Mouse (Mus musculus) MEL (cell line): ENCODE data around the gene Haus7. TPM values are rescaled to one million over a fixed set of nuclear protein-coding genes. Genes with fewer than 3 reads are reported as not detected.

Experiments used
- DNase-seq: peaks from one replicate; pipeline ENCODE4 v3.0.0; 2011; ENCODE audit warnings: low read depth, low spot score
- H3K27ac ChIP-seq: 2 replicates; pipeline ENCODE4 v1.5.1; 2012; ENCODE audit warnings: low read depth, mild to moderate bottlenecking, control low read depth, low read length, moderate library complexity; ENCODE audit not compliant: control insufficient read depth
- H3K27me3 ChIP-seq, 2 experiments: fragments of 150-350 bp in 1 of 2; sonication (generic) in 1 of 2; 2 replicates each; pipeline ENCODE4 v1.6.1; 2012; ENCODE audit warnings: low read length in 2 of 2, mild to moderate bottlenecking in 2 of 2, improper control_type of control experiment in 1 of 2, moderate library complexity in 1 of 2; ENCODE audit not compliant: insufficient read depth in 2 of 2, control insufficient read depth in 1 of 2
- H3K36me3 ChIP-seq, 2 experiments: 2 replicates each; pipeline ENCODE4 v1.6.1; 2012 to 2014; ENCODE audit warnings: low read length in 2 of 2, improper control_type of control experiment in 1 of 2, inconsistent platforms in 1 of 2, mild to moderate bottlenecking in 1 of 2; ENCODE audit not compliant: insufficient read depth in 2 of 2, control insufficient read depth in 1 of 2
- H3K4me1 ChIP-seq, 2 experiments: fragments of 150-350 bp in 1 of 2; sonication (generic) in 1 of 2; 2 replicates each; pipeline ENCODE4 v1.6.1; 2012; ENCODE audit warnings: low read length in 2 of 2, improper control_type of control experiment in 1 of 2, mild to moderate bottlenecking in 1 of 2; ENCODE audit not compliant: insufficient read depth in 2 of 2, control insufficient read depth in 1 of 2
- H3K4me3 ChIP-seq, 2 experiments: fragments of 150-350 bp in 1 of 2; sonication (generic) in 1 of 2; 2 replicates each; pipeline ENCODE4 v1.5.1; 2012; ENCODE audit warnings: low read depth in 2 of 2, low read length in 2 of 2, mild to moderate bottlenecking in 2 of 2, moderate library complexity in 2 of 2, control low read depth in 1 of 2, improper control_type of control experiment in 1 of 2; ENCODE audit not compliant: control insufficient read depth in 1 of 2, insufficient read depth in 1 of 2
- H3K79me2 ChIP-seq: 2 replicates; pipeline ENCODE4 v1.6.1; 2012; ENCODE audit warnings: mild to moderate bottlenecking, low read length, moderate library complexity; ENCODE audit not compliant: control insufficient read depth, poor library complexity, insufficient read depth
- H3K9ac ChIP-seq: 2 replicates; pipeline ENCODE4 v1.6.1; 2012; ENCODE audit warnings: low read depth, mild to moderate bottlenecking, control low read depth, low read length, moderate library complexity; ENCODE audit not compliant: control insufficient read depth, poor library complexity, severe bottlenecking
- H3K9me3 ChIP-seq: fragments of 150-350 bp; sonication (generic); replicated peaks from 2 replicates; pipeline ENCODE4 v1.6.1; 2012; ENCODE audit warnings: mild to moderate bottlenecking, low read length, improper control_type of control experiment, moderate library complexity; ENCODE audit not compliant: insufficient read depth
- CHD1 ChIP-seq: IDR thresholded peaks from 2 replicates; pipeline ENCODE4 v1.6.1; 2012; ENCODE audit warnings: low read depth, mild to moderate bottlenecking, inconsistent platforms, low read length, improper control_type of control experiment
- CHD2 ChIP-seq: IDR thresholded peaks from 2 replicates; pipeline ENCODE4 v1.6.1; 2011; ENCODE audit warnings: low read length, improper control_type of control experiment
- CTCF ChIP-seq, 3 experiments: IDR thresholded peaks in 2 of 3; conservative IDR thresholded peaks in 1 of 3; 2 replicates each; pipeline ENCODE4 v1.5.1; 2011 to 2012; ENCODE audit warnings: low read length in 3 of 3, low read depth in 2 of 3, mild to moderate bottlenecking in 2 of 3, improper control_type of control experiment in 1 of 3, inconsistent platforms in 1 of 3, mixed read lengths in 1 of 3, moderate library complexity in 1 of 3; ENCODE audit not compliant: control insufficient read depth in 1 of 3, insufficient read depth in 1 of 3, poor library complexity in 1 of 3, severe bottlenecking in 1 of 3
- E2F4 ChIP-seq: IDR thresholded peaks from 2 replicates; pipeline ENCODE4 v1.6.1; 2011; ENCODE audit warnings: low read depth, low read length, improper control_type of control experiment, borderline replicate concordance
- EP300 ChIP-seq, 2 experiments: IDR thresholded peaks; 2 replicates each; pipeline ENCODE4 v1.6.1; 2011; ENCODE audit warnings: improper control_type of control experiment in 2 of 2, low read length in 2 of 2, low read depth in 1 of 2, mild to moderate bottlenecking in 1 of 2
- GABPA ChIP-seq: IDR thresholded peaks from 2 replicates; pipeline ENCODE4 v1.6.1; 2012; ENCODE audit warnings: low read depth, mild to moderate bottlenecking, inconsistent platforms, low read length, improper control_type of control experiment, moderate library complexity
- GATA1 ChIP-seq: IDR thresholded peaks from 2 replicates; pipeline ENCODE4 v1.6.1; 2011; ENCODE audit warnings: low read depth, low read length, improper control_type of control experiment
- KAT2A ChIP-seq: conservative IDR thresholded peaks from 2 replicates; pipeline ENCODE4 v1.6.1; 2012; ENCODE audit warnings: low read depth, low read length, improper control_type of control experiment, inconsistent platforms
- MAX ChIP-seq: IDR thresholded peaks from 2 replicates; pipeline ENCODE4 v1.6.1; 2011; ENCODE audit warnings: low read length, improper control_type of control experiment
- MEF2A ChIP-seq: IDR thresholded peaks from 2 replicates; pipeline ENCODE4 v1.6.1; 2014; ENCODE audit warnings: low read depth, mild to moderate bottlenecking, inconsistent platforms, low read length, improper control_type of control experiment; ENCODE audit not compliant: poor library complexity, insufficient replicate concordance, severe bottlenecking; ENCODE audit errors: extremely low read depth
- MXI1 ChIP-seq: IDR thresholded peaks from 2 replicates; pipeline ENCODE4 v1.6.1; 2011; ENCODE audit warnings: mild to moderate bottlenecking, low read depth, low read length, improper control_type of control experiment
- MYB ChIP-seq: IDR thresholded peaks from 2 replicates; pipeline ENCODE4 v1.6.1; 2011; ENCODE audit warnings: mild to moderate bottlenecking, low read depth, low read length, improper control_type of control experiment
- MYC ChIP-seq: IDR thresholded peaks from 2 replicates; pipeline ENCODE4 v1.6.1; 2011; ENCODE audit warnings: low read depth, mild to moderate bottlenecking, low read length, improper control_type of control experiment, moderate library complexity
- NELFE ChIP-seq: IDR thresholded peaks from 2 replicates; pipeline ENCODE4 v1.6.1; 2011; ENCODE audit warnings: low read depth, low read length, improper control_type of control experiment
- POLR2A ChIP-seq, 2 experiments: IDR thresholded peaks; 2 replicates each; pipeline ENCODE4 v1.6.1; 2011 to 2012; ENCODE audit warnings: low read length in 2 of 2, mild to moderate bottlenecking in 2 of 2, control low read depth in 1 of 2, improper control_type of control experiment in 1 of 2, low read depth in 1 of 2, moderate library complexity in 1 of 2; ENCODE audit not compliant: control insufficient read depth in 1 of 2, insufficient read depth in 1 of 2, poor library complexity in 1 of 2
- POLR2AphosphoS2 ChIP-seq: IDR thresholded peaks from 2 replicates; pipeline ENCODE4 v1.6.1; 2011; ENCODE audit warnings: low read length, improper control_type of control experiment
- RAD21 ChIP-seq: IDR thresholded peaks from 2 replicates; pipeline ENCODE4 v1.6.1; 2011; ENCODE audit warnings: mild to moderate bottlenecking, low read depth, low read length, improper control_type of control experiment
- SIN3A ChIP-seq: IDR thresholded peaks from 2 replicates; pipeline ENCODE4 v1.6.1; 2012; ENCODE audit warnings: low read length, improper control_type of control experiment, inconsistent platforms
- SMC3 ChIP-seq: IDR thresholded peaks from 2 replicates; pipeline ENCODE4 v1.6.1; 2011; ENCODE audit warnings: low read depth, low read length, improper control_type of control experiment
- TAL1 ChIP-seq: IDR thresholded peaks from 2 replicates; pipeline ENCODE4 v1.6.1; 2012; ENCODE audit warnings: mild to moderate bottlenecking, inconsistent platforms, low read length, moderate library complexity, mixed read lengths
- ZC3H11A ChIP-seq: IDR thresholded peaks from 2 replicates; pipeline ENCODE4 v1.6.1; 2012; ENCODE audit warnings: low read depth, mild to moderate bottlenecking, inconsistent platforms, low read length, improper control_type of control experiment
- ZKSCAN1 ChIP-seq: IDR thresholded peaks from 2 replicates; pipeline ENCODE4 v1.6.1; 2012; ENCODE audit warnings: low read depth, mild to moderate bottlenecking, inconsistent platforms, low read length, improper control_type of control experiment, moderate library complexity
- polyA plus RNA-seq, 2 experiments: library from polyadenylated mRNA; stranded (reverse) in 1 of 2; unstranded in 1 of 2; fragments of >175 nt in 1 of 2; fragments of >200 nt in 1 of 2; gene quantifications; 2 replicates each; pipeline versions ENCODE4 v1.2.1 to v1.2.4; 2012; ENCODE audit warnings: low replicate concordance in 2 of 2, low read depth in 1 of 2; ENCODE audit not compliant: insufficient read length in 2 of 2, insufficient read depth in 1 of 2, missing spikeins in 1 of 2
- total RNA-seq: library from RNA; depleted of rRNA; stranded (reverse); fragments of 300-350 nt; gene quantifications from 2 replicates; pipeline ENCODE4 v1.2.3, GENCODE M21; 2012

The Haus7 gene
- total and polyA plus RNA-seq, 3 experiments = 24.0 to 27.9 TPM; not detected in 1

GRCm38 (mm10) chrX:73410880-73411517 lies 47.8 kb downstream of the Haus7 start, which contains the start of gene Zfp92:
Zfp92 (plus strand) TSS chrX:73411096.
- TF ChIP-seq E2F4 (no peak), NELFE (no peak), POLR2A (IDR thresholded peaks at IDR 0.05; ENCODE audit: control insufficient read depth in 1 of 2, insufficient read depth in 1 of 2, low read depth in 1 of 2, low read length in 2 of 2, poor library complexity in 1 of 2) (no peak), GATA1 (no peak), MEF2A (no peak), ZC3H11A (no peak), SIN3A (no peak)
- Histone ChIP-seq H3K79me2 (no peaks in the 10 kb centered on the region), H3K36me3 (no peaks in the 10 kb centered on the region), H3K9me3 (no peaks in the 10 kb centered on the region), H3K27ac (no peak within 1 kb of the TSS), H3K27me3 (no peaks in the 10 kb centered on the region; a peak in 1 of 4 replicates), H3K4me3 (no peak within 1 kb of the TSS), H3K4me1 (no peaks in the 10 kb centered on the region), H3K9ac (no peak within 1 kb of the TSS)
- no peak for DNase-seq

- H3K4me3 ChIP-seq = no peak overlapping the region
- H3K27me3 ChIP-seq = no peaks in the 10 kb centered on the region; a peak in 2 of 4 replicates
- no peak for DNase-seq
- no peaks in the 10 kb centered on the region for H3K9me3 ChIP-seq
- no peak overlapping the region for H3K27ac ChIP-seq
- H3K4me1 ChIP-seq = no peaks in the 10 kb centered on the region
- H3K79me2 ChIP-seq = no peaks in the 10 kb centered on the region
- H3K36me3 ChIP-seq = no peaks in the 10 kb centered on the region
- H3K9ac ChIP-seq = no peak overlapping the region
- TF ChIP-seq KAT2A (no peak), POLR2AphosphoS2 (no peak), MYB (no peak), ZKSCAN1 (no peak), MYC (no peak), SMC3 (no peak), MXI1 (no peak), CHD2 (no peak), NELFE (no peak), RAD21 (no peak), CTCF (IDR thresholded peaks at IDR 0.05 in 2 of 3, conservative IDR thresholded peaks at IDR 0.05 in 1 of 3; ENCODE audit: control insufficient read depth in 1 of 3, insufficient read depth in 1 of 3, low read depth in 2 of 3, low read length in 3 of 3, poor library complexity in 1 of 3, severe bottlenecking in 1 of 3) (no peak), GABPA (no peak), MAX (no peak), SIN3A (no peak), CHD1 (no peak), TAL1 (no peak), EP300 (IDR thresholded peaks at IDR 0.05; ENCODE audit: low read depth in 1 of 2, low read length in 2 of 2) (no peak)
Observed at GRCm38 (mm10) chrX:73401616-73402015, 57.2 kb downstream of the Haus7 start.
